Mouse (Mus musculus) layer of hippocampus, postnatal 36 days (tissue): ENCODE results near the gene Ppargc1a. TPM values are rescaled to one million over a fixed set of nuclear protein-coding genes. Genes with fewer than 3 reads are reported as not detected.
A peak's percentile ranks its signal among the peaks of the same experiment; 100 is the strongest.

Source experiments
- DNase-seq, 2 experiments: peaks; one replicate each; pipeline ENCODE4 v3.0.0; 2022
- total RNA-seq, 2 experiments: library from RNA; stranded (reverse); gene quantifications; 2 replicates each; pipeline ENCODE4 v1.2.3; 2021

Ppargc1a gene
- total RNA-seq, 2 experiments from 2014 or later = 42.8 to 46.1 TPM

GRCm38 (mm10) chr5:51552483-51553091, 14.9 kb downstream of the Ppargc1a start:
- DNase-seq = peak; percentile 41 to 42

- no peak for DNase-seq
These were observed 15.6 kb downstream of the Ppargc1a start for GRCm38 (mm10) chr5:51551852-51552482.

GRCm38 (mm10) chr5:51547442-51548035, 20.0 kb downstream of the Ppargc1a start:
- no peak for DNase-seq

- no peak for DNase-seq
These were observed 20.7 kb downstream of the Ppargc1a start for GRCm38 (mm10) chr5:51546817-51547216.

GRCm38 (mm10) chr5:51545133-51546049, 22.1 kb downstream of the Ppargc1a start:
- DNase-seq = no peak

GRCm38 (mm10) chr5:51544141-51544735, 23.3 kb downstream of the Ppargc1a start:
- no peak for DNase-seq

GRCm38 (mm10) chr5:51541557-51541956, 26.0 kb downstream of the Ppargc1a start:
- no peak for DNase-seq

- no peak for DNase-seq
These were observed 26.7 kb downstream of the Ppargc1a start for GRCm38 (mm10) chr5:51540816-51541215.

- no peak for DNase-seq
These were observed 28.0 kb downstream of the Ppargc1a start for GRCm38 (mm10) chr5:51539563-51539962.

- no peak for DNase-seq
These were observed 29.2 kb downstream of the Ppargc1a start for GRCm38 (mm10) chr5:51538319-51538718.

- DNase-seq = no peak
These were observed 29.9 kb downstream of the Ppargc1a start for GRCm38 (mm10) chr5:51537646-51538030.

GRCm38 (mm10) chr5:51537009-51537645, 30.4 kb downstream of the Ppargc1a start:
- no peak for DNase-seq

- no peak for DNase-seq
These were observed 33.1 kb downstream of the Ppargc1a start for GRCm38 (mm10) chr5:51534456-51534855.

GRCm38 (mm10) chr5:51531286-51531685, 36.2 kb downstream of the Ppargc1a start:
- DNase-seq = no peak

GRCm38 (mm10) chr5:51529444-51529843, 38.1 kb downstream of the Ppargc1a start:
- no peak for DNase-seq

- no peak for DNase-seq
These were observed 39.4 kb downstream of the Ppargc1a start for GRCm38 (mm10) chr5:51528165-51528498.

- no peak for DNase-seq
These were observed 39.9 kb downstream of the Ppargc1a start for GRCm38 (mm10) chr5:51527498-51528164.

GRCm38 (mm10) chr5:51525858-51526257, 41.7 kb downstream of the Ppargc1a start:
- DNase-seq = no peak

GRCm38 (mm10) chr5:51520807-51521206, 46.7 kb downstream of the Ppargc1a start:
- no peak for DNase-seq

GRCm38 (mm10) chr5:51517440-51518187, 49.9 kb downstream of the Ppargc1a start:
- DNase-seq = no peak

GRCm38 (mm10) chr5:51504654-51505053, 62.9 kb downstream of the Ppargc1a start:
- no peak for DNase-seq
